Mouse (Mus musculus) heart, postnatal 0 days (tissue): ENCODE results near the gene Anxa8.

Experiments used
- CTCF ChIP-seq: IDR thresholded peaks from 2 replicates; pipeline ENCODE4 v1.5.1; 2016; ENCODE audit warnings: antibody characterized with exemption, control low read depth, low read depth
- EP300 ChIP-seq: IDR thresholded peaks from 2 replicates; pipeline ENCODE4 v1.6.1; 2016; ENCODE audit warnings: antibody characterized with exemption, low read depth

DNA sequence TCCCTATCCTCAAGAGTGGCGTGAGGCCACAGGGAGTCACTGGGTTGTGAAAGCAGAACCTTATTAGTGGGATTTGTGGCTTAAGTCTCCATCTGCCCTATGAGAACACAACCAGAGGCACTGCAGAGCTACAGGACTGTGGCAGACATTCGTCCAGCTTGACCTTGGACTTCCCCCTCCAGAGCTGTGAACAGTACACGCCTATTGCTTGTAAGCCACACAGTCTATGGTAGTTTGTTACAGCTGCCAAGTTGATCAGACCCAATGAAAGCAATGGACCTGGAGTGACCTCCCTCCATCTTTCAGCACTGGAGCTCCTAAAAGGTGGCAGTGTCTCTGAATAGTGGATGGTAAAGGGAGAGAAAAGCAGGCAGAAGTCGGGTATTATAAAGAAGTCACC lies 7.5 kb upstream of the Anxa8 start:
- TF ChIP-seq CTCF: no peak
- no peak for TF ChIP-seq EP300
